Mouse (Mus musculus): Measurements from ENCODE around the gene Bpifa1.

DNA sequence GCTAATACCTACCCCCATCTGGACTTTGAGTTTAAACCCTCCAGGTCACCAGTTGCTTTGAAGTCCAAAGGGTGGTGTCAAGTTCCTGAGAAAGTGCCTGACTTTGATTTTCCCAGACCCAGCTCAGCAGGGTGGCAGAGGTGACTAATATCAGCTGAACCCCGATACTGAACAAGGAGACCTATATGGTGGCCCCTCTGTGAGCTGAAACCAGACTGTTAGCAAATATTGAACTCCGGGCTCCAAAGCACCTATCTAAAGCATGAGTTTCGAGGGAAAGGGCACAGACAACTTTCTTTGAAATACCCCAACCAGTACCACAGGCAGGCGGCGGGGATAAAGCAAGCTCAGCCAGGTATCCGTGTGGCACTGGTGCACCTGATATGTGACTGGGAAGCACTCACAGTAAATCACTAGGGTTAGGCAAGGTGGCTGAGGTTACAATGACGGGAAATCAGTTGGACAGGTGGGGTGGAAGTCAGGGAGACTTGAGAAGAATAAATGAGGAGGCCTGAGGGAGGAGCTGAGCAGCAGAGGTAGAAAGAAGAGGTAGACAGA, 47.3 kb downstream of the Bpifa1 start:
- TF ChIP-seq POLR2A (IDR thresholded peaks at IDR 0.05; ENCODE audit: insufficient read length, low read depth), result no peak
- no peak for TF ChIP-seq TCF12 (IDR thresholded peaks at IDR 0.05; ENCODE audit: insufficient read depth, poor library complexity, severe bottlenecking)
- TF ChIP-seq USF1 (IDR thresholded peaks at IDR 0.05; ENCODE audit: low read depth), result no peak
- no peak for TF ChIP-seq POLR2AphosphoS2 (IDR thresholded peaks at IDR 0.05; ENCODE audit: insufficient read length, low read depth)
- TF ChIP-seq SRF (IDR thresholded peaks at IDR 0.05; ENCODE audit: control insufficient read depth, insufficient read length, low read depth), result no peak
- no peak for TF ChIP-seq MYOD1 (IDR thresholded peaks at IDR 0.05; ENCODE audit: control insufficient read depth in 1 of 3, insufficient read length in 2 of 3, low read depth in 2 of 3)
- TF ChIP-seq REST (IDR thresholded peaks at IDR 0.05; ENCODE audit: insufficient read depth, insufficient read length), result no peak
- TF ChIP-seq MAX (IDR thresholded peaks at IDR 0.05; ENCODE audit: low read depth), result no peak
- no peak for TF ChIP-seq MYOG (IDR thresholded peaks at IDR 0.05; ENCODE audit: control insufficient read depth in 1 of 3, insufficient read depth in 1 of 3, insufficient read length in 2 of 3, low read depth in 2 of 3)

Measured in myocyte (in vitro differentiated cells).